Mouse (Mus musculus) layer of hippocampus, postnatal 36 days (tissue): ENCODE data around the gene Mafk. TPM values are rescaled to one million over a fixed set of nuclear protein-coding genes. Genes with fewer than 3 reads are reported as not detected.
"Not testable (repeated sequence)": the region's sequence is repeated elsewhere in the genome, so short reads cannot be mapped to it uniquely, and the experiment has no call there.

Experiments used
- DNase-seq, 2 experiments: peaks; one replicate each; pipeline ENCODE4 v3.0.0; 2022
- total RNA-seq, 2 experiments: library from RNA; stranded (reverse); gene quantifications; 2 replicates each; pipeline ENCODE4 v1.2.3; 2021

Gene Mafk
- total RNA-seq: 1 to 10 TPM; 7.3 to 8.2 TPM

DNA sequence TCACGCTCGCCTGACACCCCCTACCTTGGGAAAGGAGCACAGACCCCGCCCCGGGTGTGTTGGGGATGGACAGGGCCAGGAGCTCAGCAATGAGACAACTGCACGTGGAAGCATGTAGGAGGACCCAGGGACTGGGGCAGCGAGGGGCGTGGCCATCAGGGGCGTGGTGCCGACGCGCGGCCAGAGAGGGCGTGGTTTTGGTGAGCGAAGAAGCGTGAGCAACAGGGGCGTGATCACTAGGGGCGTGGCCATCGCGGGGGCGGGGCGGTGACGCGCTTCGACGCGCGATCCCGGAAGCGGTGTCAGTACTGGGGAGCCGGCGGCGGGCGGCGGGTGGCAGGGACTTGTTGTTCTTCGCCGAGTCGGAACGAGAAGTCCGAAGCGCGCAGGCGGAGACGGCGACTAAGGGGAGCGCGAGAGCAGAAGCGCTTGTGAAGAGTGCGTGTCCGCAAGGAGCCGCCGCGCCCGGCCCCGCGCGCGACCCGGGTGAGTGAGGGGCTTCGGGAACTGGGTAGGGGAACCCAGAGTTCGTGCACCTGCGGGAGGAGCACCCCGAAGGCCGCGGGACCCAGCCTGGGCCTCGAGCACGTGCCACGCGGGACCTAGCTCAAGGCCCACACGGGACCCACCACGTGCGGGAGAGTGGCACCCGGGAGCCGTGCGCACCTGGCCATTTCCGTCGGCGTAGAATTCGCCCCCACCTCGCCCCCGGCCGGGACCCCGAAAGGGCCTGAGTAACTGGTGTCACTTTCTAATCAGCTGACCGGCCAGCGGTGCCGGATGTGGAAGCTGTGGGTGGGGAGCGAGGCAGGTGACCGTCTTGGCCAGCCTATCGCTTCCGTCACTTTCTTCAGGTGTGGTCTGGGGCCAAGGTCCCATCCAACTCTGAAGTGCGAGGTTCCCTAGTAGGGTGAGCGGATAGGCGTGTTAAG is at the start of gene Mafk:
TSS of gene Mafk (plus strand) at position 287 of the 932 bp plus-strand sequence.
- peak; percentile 94 to 96 for DNase-seq

- not testable (repeated sequence) for DNase-seq
These were observed 48.7 kb upstream of the Mafk start for GRCm38 (mm10) chr5:139742640-139743039.

- DNase-seq: peak in 1 of 2 experiments; percentile 44
These were observed 45.5 kb upstream of the Mafk start for GRCm38 (mm10) chr5:139745771-139746170.

GRCm38 (mm10) chr5:139749413-139750125 is 41.7 kb upstream of the Mafk start:
- DNase-seq: no peak

- DNase-seq: peak; percentile 43 to 66
These were observed 40.8 kb upstream of the Mafk start for GRCm38 (mm10) chr5:139750535-139750934.

GRCm38 (mm10) chr5:139754753-139755152 is 36.6 kb upstream of the Mafk start:
- DNase-seq: peak; percentile 42 to 60

DNA sequence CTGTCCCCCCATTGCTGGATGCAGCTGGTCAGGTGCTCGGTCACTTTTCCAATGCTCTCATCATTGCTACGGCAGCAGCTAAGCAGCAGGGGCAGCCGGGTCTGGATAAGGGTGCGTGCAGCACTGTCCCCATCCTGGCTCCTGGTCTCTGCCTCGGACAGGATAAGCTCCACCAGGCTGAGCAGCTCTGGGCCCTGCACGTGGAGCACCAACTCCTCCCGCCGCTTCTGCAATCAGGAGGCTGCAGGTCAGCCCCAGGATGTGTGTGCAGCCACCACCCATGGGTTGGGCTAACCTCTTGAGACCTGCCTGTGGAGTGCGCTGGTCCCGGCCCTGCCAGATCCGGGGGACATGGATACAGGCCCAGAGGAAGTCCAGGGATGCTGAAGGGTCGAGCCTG is 35.2 kb upstream of the Mafk start:
- DNase-seq: no peak

DNA sequence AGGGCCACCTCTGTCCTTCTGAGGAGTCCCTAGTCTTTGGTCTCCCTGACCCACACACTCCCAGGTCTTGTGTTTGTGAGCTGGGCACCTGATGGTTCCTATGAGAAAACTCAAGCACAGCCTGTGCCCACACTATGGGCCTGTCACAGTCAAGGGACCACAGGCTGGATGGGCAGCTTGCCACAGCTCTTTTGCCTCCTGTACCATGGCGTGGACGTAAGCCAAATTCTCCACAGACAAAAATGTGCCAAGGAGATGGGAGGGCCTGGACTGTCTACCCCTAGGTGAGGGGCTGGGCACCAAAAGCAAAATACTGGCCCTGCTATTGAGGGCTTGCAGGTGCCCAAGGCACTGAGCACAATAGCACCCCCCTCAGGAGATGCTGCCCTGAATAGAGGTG is 34.7 kb upstream of the Mafk start:
- no peak for DNase-seq

GRCm38 (mm10) chr5:139758096-139758495 is 33.2 kb upstream of the Mafk start:
- DNase-seq: peak; percentile 30 to 45

GRCm38 (mm10) chr5:139764296-139764695 is 27.0 kb upstream of the Mafk start:
- no peak for DNase-seq

- no peak for DNase-seq
These were observed 23.1 kb upstream of the Mafk start for GRCm38 (mm10) chr5:139768216-139768615.

DNA sequence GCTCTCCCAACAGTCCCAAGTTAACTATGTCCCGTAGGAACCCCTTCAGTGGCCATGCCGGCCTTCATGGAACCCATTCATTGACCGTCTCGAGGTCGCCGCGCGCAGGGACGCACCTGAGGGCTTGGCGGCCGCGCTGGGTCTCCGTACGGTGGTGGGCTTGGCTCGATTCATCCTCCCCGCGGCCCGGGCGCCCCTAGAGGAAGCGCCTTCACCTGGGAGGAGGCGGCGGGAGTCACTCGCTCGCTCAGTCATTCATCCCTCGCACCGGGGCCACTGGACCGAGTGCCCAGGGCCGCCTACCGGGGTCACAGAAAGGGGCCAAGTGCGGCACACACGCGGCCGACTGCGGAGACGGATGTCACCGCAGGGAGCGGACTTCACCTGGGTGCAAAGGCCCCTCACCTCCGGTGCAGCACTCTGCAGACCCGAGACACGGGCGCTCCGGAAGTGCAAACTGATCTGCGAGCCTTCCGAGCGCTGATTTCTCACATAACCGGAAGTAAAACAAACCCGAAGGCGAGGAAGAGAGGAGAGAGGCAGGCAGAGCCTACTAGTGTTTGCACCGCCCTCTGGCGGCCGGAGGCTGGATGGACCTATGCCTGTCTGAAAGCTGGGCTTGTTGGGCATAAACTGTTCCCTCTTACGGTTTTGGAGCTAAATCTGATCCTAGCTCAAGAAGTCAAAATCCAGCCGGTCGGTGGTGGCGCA is 15.9 kb upstream of the Mafk start, which contains the start of gene Ints1:
TSS of gene Ints1 (minus strand) at position 459 of the 711 bp plus-strand sequence.
- peak; percentile 95 for DNase-seq

GRCm38 (mm10) chr5:139776966-139777365 is 14.3 kb upstream of the Mafk start:
- no peak for DNase-seq

- no peak for DNase-seq
These were observed 9.9 kb upstream of the Mafk start for GRCm38 (mm10) chr5:139781406-139781805.

GRCm38 (mm10) chr5:139789466-139789865 is 1.8 kb upstream of the Mafk start:
- no peak for DNase-seq

DNA sequence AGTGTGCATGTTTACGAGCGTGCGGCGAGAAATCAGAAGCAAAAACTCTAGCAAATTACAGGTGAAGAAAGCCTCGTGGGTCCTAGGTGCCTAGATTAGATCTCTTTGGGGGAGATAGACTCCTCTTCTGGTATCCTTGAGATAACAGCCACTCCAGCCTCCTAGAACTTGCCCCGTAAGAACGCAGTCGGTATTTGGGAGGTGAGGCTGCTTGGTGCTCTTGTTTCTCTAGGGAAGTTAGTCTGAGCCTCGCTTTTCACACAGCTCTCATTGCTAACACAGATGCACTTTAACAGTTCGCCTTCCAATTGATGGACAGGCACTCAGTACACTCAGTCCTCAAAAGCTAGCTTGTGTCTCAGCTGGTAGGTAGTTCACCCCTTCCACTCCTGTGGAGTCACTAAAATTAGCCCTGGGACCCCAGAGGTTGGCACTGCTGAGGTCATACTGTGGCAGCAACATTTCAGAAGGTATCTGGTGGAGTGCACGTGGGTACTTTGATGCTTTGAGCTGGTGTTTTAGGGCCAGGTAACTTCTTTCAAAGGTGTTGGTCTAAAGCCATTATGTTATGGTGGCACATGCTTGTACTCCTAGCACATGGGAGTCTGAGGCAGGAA is 954 bp downstream of the Mafk start:
- no peak for DNase-seq

- DNase-seq: no peak
These were observed 1.6 kb downstream of the Mafk start for GRCm38 (mm10) chr5:139792966-139793337.

GRCm38 (mm10) chr5:139793338-139794089 is 2.2 kb downstream of the Mafk start:
- no peak for DNase-seq

- DNase-seq: no peak
These were observed 2.8 kb downstream of the Mafk start for GRCm38 (mm10) chr5:139794137-139794536.

GRCm38 (mm10) chr5:139794938-139795337 is 3.6 kb downstream of the Mafk start:
- DNase-seq: no peak

- DNase-seq: no peak
These were observed 4.8 kb downstream of the Mafk start for GRCm38 (mm10) chr5:139796001-139796620.
